Mouse (Mus musculus) spleen, postnatal 10 days (tissue): ENCODE measurements around the gene Slc35e3.

Experiments
- DNase-seq, 2 experiments: peaks; one replicate each; pipeline ENCODE4 v3.0.0; 2021 to 2022; ENCODE audit warnings: low spot score in 2 of 2

Slc35e3 gene

GRCm38 (mm10) chr10:117698313-117699138 is 47.6 kb downstream of the Slc35e3 start:
- DNase-seq = no peak

GRCm38 (mm10) chr10:117697561-117698115 is 48.5 kb downstream of the Slc35e3 start:
- no peak for DNase-seq

- no peak for DNase-seq
Measured at GRCm38 (mm10) chr10:117696827-117697560, 49.2 kb downstream of the Slc35e3 start.

- no peak for DNase-seq
Measured at GRCm38 (mm10) chr10:117696021-117696826, 49.9 kb downstream of the Slc35e3 start.

GRCm38 (mm10) chr10:117695605-117696004 is 50.6 kb downstream of the Slc35e3 start:
- no peak for DNase-seq

- DNase-seq = no peak
Measured at GRCm38 (mm10) chr10:117695027-117695426, 51.1 kb downstream of the Slc35e3 start.

- DNase-seq = no peak
Measured at GRCm38 (mm10) chr10:117694255-117694953, 51.8 kb downstream of the Slc35e3 start.

GRCm38 (mm10) chr10:117692953-117693352 is 53.2 kb downstream of the Slc35e3 start:
- DNase-seq = no peak

GRCm38 (mm10) chr10:117692173-117692572 is 54.0 kb downstream of the Slc35e3 start:
- no peak for DNase-seq

GRCm38 (mm10) chr10:117691389-117691968 is 54.7 kb downstream of the Slc35e3 start:
- DNase-seq = no peak

GRCm38 (mm10) chr10:117690770-117691296 is 55.3 kb downstream of the Slc35e3 start:
- no peak for DNase-seq

GRCm38 (mm10) chr10:117690101-117690352 is 56.1 kb downstream of the Slc35e3 start:
- DNase-seq = no peak

- DNase-seq = no peak
Measured at GRCm38 (mm10) chr10:117689297-117690100, 56.7 kb downstream of the Slc35e3 start.

- DNase-seq = peak in 1 of 2 experiments; percentile 60
Measured at GRCm38 (mm10) chr10:117688204-117689151, 57.7 kb downstream of the Slc35e3 start.

- DNase-seq = no peak
Measured at GRCm38 (mm10) chr10:117687577-117687976, 58.6 kb downstream of the Slc35e3 start.

GRCm38 (mm10) chr10:117687018-117687417 is 59.1 kb downstream of the Slc35e3 start:
- no peak for DNase-seq

- no peak for DNase-seq
Measured at GRCm38 (mm10) chr10:117685849-117686591, 60.1 kb downstream of the Slc35e3 start.
